Mouse (Mus musculus) stomach, embryonic 16.5 days (tissue): ENCODE results near the gene Srrm2. TPM values are rescaled to one million over a fixed set of nuclear protein-coding genes. Genes with fewer than 3 reads are reported as not detected.
"Not testable (repeated sequence)": the region's sequence is repeated elsewhere in the genome, so short reads cannot be mapped to it uniquely, and the experiment has no call there.

Experiments used
- ATAC-seq: fragments of 200-750 bp; cut with Nextera tagmentation; 2 replicates; pipeline ENCODE4 v1.8.0; 2017; ENCODE audit warnings: moderate number of reproducible peaks, moderate TSS enrichment; ENCODE audit not compliant: insufficient read depth, low FRiP score
- H3K27ac ChIP-seq: fragments of 300-500 bp; sonication (generic); 2 replicates; pipeline ENCODE4 v1.5.1; 2014; ENCODE audit warnings: low read length
- H3K27me3 ChIP-seq: fragments of 300-500 bp; sonication (generic); 2 replicates; pipeline ENCODE4 v1.6.1; 2014; ENCODE audit warnings: low read length, control low read depth, mixed read lengths; ENCODE audit not compliant: control insufficient read depth, insufficient read depth
- H3K36me3 ChIP-seq: fragments of 300-500 bp; sonication (generic); 2 replicates; pipeline ENCODE4 v1.6.1; 2014; ENCODE audit warnings: low read length; ENCODE audit not compliant: control insufficient read depth, insufficient read depth
- H3K4me1 ChIP-seq: fragments of 300-500 bp; sonication (generic); 2 replicates; pipeline ENCODE4 v1.6.1; 2014; ENCODE audit warnings: low read length, control low read depth, mixed read lengths; ENCODE audit not compliant: control insufficient read depth, insufficient read depth
- H3K4me2 ChIP-seq: fragments of 300-500 bp; sonication (generic); 2 replicates; pipeline ENCODE4 v1.6.1; 2014; ENCODE audit warnings: low read depth, low read length, mixed read lengths
- H3K4me3 ChIP-seq: fragments of 300-500 bp; sonication (generic); replicated peaks from 2 replicates; pipeline ENCODE4 v1.5.1; 2014; ENCODE audit warnings: mild to moderate bottlenecking, low read length
- H3K9ac ChIP-seq: fragments of 300-500 bp; sonication (generic); 2 replicates; pipeline ENCODE4 v1.6.1; 2014; ENCODE audit warnings: low read length
- H3K9me3 ChIP-seq: fragments of 300-500 bp; sonication (generic); replicated peaks from 2 replicates; pipeline ENCODE4 v1.6.1; 2016; ENCODE audit warnings: low read length, control low read depth; ENCODE audit not compliant: control insufficient read depth
- WGBS: fragments of 180-500 bp; shearing (Covaris S2); extraction: QIAGEN DNeasy Blood & Tissue Kit; methylation state at CpG from one replicate; pipeline ENCODE4 v1.1.7; 2014; 5-methylcytosine and 5-hydroxymethylcytosine counted together
- polyA plus RNA-seq: library from polyadenylated mRNA; unstranded; fragments of >200 nt; fragmentation: Nextera tagmentation; extraction: Ambion mirVana; gene quantifications from 2 replicates; pipeline ENCODE4 v1.2.1, GENCODE M21; 2015

Gene Srrm2
- polyA plus RNA-seq, 1 experiment from 2014 or later, result 350 TPM

- 88% methylated on average over 8 of the region's 8 CpGs for WGBS
- no peak overlapping the region for H3K4me2 ChIP-seq
- 0 out of 2 replicates have a peak, but pooled peaks cover 13% of the 10 kb centered on the region for H3K36me3 ChIP-seq
Measured at GRCm38 (mm10) chr17:23758801-23759200, 31.5 kb upstream of the Srrm2 start.

DNA sequence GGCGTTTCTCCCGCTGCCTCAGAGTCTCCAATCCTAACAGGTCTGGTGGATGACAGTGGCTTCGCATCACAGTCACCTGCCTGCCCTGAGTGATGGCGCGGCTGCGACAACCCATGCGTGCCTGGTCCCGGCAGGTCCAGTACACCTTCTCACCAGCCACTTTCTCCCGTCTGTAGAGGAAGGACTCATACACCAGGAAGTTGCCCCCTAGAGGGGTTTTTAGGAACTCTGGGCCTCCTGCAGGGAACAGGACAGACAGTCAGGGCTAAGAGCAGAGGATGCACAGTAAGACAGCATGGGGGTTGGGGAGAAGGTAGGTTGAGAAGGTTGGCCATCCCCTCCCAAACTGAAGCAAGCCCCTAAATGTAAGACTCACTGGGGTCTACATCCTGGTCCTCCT, 30.1 kb upstream of the Srrm2 start:
- WGBS, result 91% methylated on average over 9 of the region's 9 CpGs
- Histone ChIP-seq H3K4me1 (no peaks in the 10 kb centered on the region), H3K9me3 (no peaks in the 10 kb centered on the region), H3K27ac (no peak overlapping the region), H3K4me2 (no peak overlapping the region), H3K9ac (no peak overlapping the region), H3K4me3 (no peak overlapping the region), H3K36me3 (0 out of 2 replicates have a peak, but pooled peaks cover 13% of the 10 kb centered on the region), H3K27me3 (no peaks in the 10 kb centered on the region)
- ATAC-seq, result no peak

More at GRCm38 (mm10) chr17:23758801-23759200, 31.5 kb upstream of the Srrm2 start:
- no peak overlapping the region for H3K9ac ChIP-seq
- H3K9me3 ChIP-seq, result no peaks in the 10 kb centered on the region
- no peak for ATAC-seq
- H3K27ac ChIP-seq, result no peak overlapping the region
- no peak overlapping the region for H3K4me3 ChIP-seq
- no peaks in the 10 kb centered on the region for H3K4me1 ChIP-seq
- H3K27me3 ChIP-seq, result no peaks in the 10 kb centered on the region

GRCm38 (mm10) chr17:23761155-23761554, 29.2 kb upstream of the Srrm2 start:
- H3K27me3 ChIP-seq, result no peaks in the 10 kb centered on the region
- H3K9ac ChIP-seq, result no peak overlapping the region
- no peak overlapping the region for H3K4me3 ChIP-seq
- 0 out of 2 replicates have a peak, but pooled peaks cover 8% of the 10 kb centered on the region for H3K36me3 ChIP-seq
- 94% methylated on average over 3 of the region's 3 CpGs for WGBS
- no peaks in the 10 kb centered on the region for H3K4me1 ChIP-seq
- ATAC-seq, result no peak
- no peak overlapping the region for H3K27ac ChIP-seq
- no peak overlapping the region for H3K4me2 ChIP-seq
- no peaks in the 10 kb centered on the region for H3K9me3 ChIP-seq

GRCm38 (mm10) chr17:23762976-23763375, 27.4 kb upstream of the Srrm2 start:
- no peak overlapping the region for H3K4me3 ChIP-seq
- no peak overlapping the region for H3K9ac ChIP-seq
- WGBS, result 95% methylated on average over 11 of the region's 11 CpGs
- ATAC-seq, result no peak
- no peaks in the 10 kb centered on the region for H3K9me3 ChIP-seq
- H3K36me3 ChIP-seq, result 0 out of 2 replicates have a peak, but pooled peaks cover 8% of the 10 kb centered on the region
- no peak overlapping the region for H3K4me2 ChIP-seq
- H3K4me1 ChIP-seq, result no peaks in the 10 kb centered on the region
- no peaks in the 10 kb centered on the region for H3K27me3 ChIP-seq
- H3K27ac ChIP-seq, result no peak overlapping the region

GRCm38 (mm10) chr17:23770493-23770892, 19.8 kb upstream of the Srrm2 start:
- 0 out of 2 replicates have a peak, but pooled peaks cover 4% of the 10 kb centered on the region for H3K4me1 ChIP-seq
- WGBS, result 40% methylated on average over 2 of the region's 2 CpGs
- H3K27ac ChIP-seq, result peak overlapping the region; percentile 79; the same call in 1 of the 2 replicates
- H3K9ac ChIP-seq, result peak overlapping the region; percentile 98
- H3K4me2 ChIP-seq, result peak overlapping the region; percentile 90
- ATAC-seq, result no peak
- H3K27me3 ChIP-seq, result no peaks in the 10 kb centered on the region
- peak overlapping the region; percentile 94 for H3K4me3 ChIP-seq
- H3K36me3 ChIP-seq, result no peaks in the 10 kb centered on the region
- no peaks in the 10 kb centered on the region for H3K9me3 ChIP-seq

- peak overlapping the region; percentile 90 for H3K4me2 ChIP-seq
- peak overlapping the region; percentile 94 for H3K4me3 ChIP-seq
- peak; percentile 21; the same call in 1 of the 2 replicates for ATAC-seq
- H3K4me1 ChIP-seq, result 0 out of 2 replicates have a peak, but pooled peaks cover 4% of the 10 kb centered on the region
- H3K27me3 ChIP-seq, result no peaks in the 10 kb centered on the region
- H3K9ac ChIP-seq, result peak overlapping the region; percentile 98
- no peaks in the 10 kb centered on the region for H3K36me3 ChIP-seq
- H3K9me3 ChIP-seq, result no peaks in the 10 kb centered on the region
- WGBS, result 1% methylated on average over 19 of the region's 19 CpGs
- peak overlapping the region; percentile 79; the same call in 1 of the 2 replicates for H3K27ac ChIP-seq
Measured at GRCm38 (mm10) chr17:23770896-23771283, 19.4 kb upstream of the Srrm2 start.

DNA sequence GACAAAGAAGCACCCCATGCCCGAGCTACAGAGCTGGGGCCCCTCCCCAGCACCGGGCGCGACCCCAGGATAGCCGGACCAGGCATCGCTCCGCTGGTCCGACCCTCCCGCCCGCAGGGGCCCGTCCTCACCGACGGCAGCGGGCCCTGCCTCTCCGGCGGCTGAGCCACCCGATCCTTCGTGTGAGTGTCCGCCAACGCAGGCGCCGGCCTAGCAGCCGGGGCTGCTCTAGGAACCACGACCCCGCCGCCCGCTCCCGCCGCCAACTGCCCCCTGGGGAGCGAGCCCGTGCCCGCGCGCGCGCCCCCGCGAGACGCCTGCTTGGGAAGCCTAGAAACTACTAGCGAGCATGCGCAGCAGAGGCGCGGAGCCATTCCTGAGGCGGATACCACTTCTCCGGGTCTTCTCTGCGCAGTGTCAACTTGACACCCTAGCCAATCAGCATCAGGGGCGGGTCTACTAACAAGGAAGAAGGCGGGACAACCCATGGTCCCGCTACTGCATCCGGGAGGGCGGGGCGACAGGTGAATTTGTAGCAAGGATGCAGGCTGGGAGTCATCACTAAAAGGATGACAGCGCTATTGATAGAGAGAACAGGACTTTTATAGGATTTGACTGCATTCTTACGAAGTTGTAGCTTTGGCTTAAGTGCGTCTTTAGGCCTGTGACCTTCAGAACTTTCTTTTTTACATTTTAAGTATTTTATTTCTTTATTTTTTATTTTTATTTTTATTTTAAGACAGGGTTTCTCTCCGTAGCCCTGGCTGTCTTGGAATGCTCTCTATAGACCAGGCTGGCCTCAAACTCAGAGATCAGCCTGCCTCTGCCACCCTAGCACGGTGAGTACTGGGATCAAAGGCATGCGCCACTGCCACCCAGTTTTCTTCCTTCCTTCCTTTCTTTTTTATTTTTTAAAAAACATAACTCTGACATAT, 18.8 kb upstream of the Srrm2 start, which contains the start of gene Flywch1:
Gene Flywch1, minus strand, starts transcription at position 319 of the 935 bp plus-strand sequence.
- ATAC-seq, result peak; percentile 99
- peak within 1 kb of the TSS; percentile 98 for H3K9ac ChIP-seq
- no peaks in the 10 kb centered on the region for H3K9me3 ChIP-seq
- H3K4me3 ChIP-seq, result peak within 1 kb of the TSS; percentile 94
- no peaks in the 10 kb centered on the region for H3K36me3 ChIP-seq
- H3K27me3 ChIP-seq, result no peaks in the 10 kb centered on the region
- H3K4me1 ChIP-seq, result 0 out of 2 replicates have a peak, but pooled peaks cover 4% of the 10 kb centered on the region
- peak within 1 kb of the TSS; percentile 79; the same call in 1 of the 2 replicates for H3K27ac ChIP-seq
- 3% methylated on average over 57 of the region's 58 CpGs for WGBS
- H3K4me2 ChIP-seq, result peak within 1 kb of the TSS; percentile 90

DNA sequence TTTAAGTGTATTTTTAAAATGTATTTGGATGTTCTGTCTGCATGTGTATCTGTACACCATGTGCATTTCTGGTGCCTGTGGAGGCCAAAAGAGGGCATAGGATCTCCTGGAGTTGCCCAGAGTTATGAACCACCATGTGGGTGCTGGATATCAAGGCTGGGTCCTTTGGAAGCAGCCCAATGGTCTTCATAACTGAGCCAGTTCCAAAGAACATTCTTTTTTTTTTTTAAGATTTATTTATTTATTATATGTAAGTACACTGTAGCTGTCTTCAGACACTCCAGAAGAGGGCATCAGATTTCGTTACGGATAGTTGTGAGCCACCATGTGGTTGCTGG, 18.1 kb upstream of the Srrm2 start:
- H3K9me3 ChIP-seq, H3K27ac ChIP-seq, ATAC-seq, H3K27me3 ChIP-seq, H3K4me2 ChIP-seq, H3K36me3 ChIP-seq, H3K4me3 ChIP-seq, H3K9ac ChIP-seq, H3K4me1 ChIP-seq: not testable (repeated sequence)
- 84% methylated on average over 2 of the region's 2 CpGs for WGBS

DNA sequence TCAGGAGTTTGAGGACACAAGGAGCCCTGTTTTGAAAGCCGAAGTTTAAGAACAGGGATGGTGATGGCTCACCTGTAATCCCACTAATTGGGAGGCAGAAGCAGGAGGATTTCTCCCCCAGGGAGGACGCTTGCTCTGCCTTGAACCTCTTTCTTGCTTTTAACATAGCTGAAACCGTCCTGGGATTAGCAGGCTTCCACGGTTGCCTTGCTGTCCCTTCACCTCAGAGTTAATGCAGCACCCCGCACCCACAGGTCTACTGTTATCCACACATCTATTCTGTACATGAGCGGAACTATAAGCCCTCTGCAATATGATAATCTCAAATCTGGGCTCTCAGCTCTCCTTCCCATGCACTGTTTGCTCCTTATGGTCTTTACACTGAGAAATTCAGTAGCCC, 16.7 kb upstream of the Srrm2 start:
- no peak for ATAC-seq
- H3K4me1 ChIP-seq, result 0 out of 2 replicates have a peak, but pooled peaks cover 4% of the 10 kb centered on the region
- H3K27ac ChIP-seq, result no peak overlapping the region
- WGBS, result 62% methylated on average over 6 of the region's 6 CpGs
- H3K9me3 ChIP-seq, result no peaks in the 10 kb centered on the region
- H3K36me3 ChIP-seq, result no peaks in the 10 kb centered on the region
- H3K9ac ChIP-seq, result 0 out of 2 replicates have a peak overlapping the region, but pooled peaks have one; percentile 14
- no peaks in the 10 kb centered on the region for H3K27me3 ChIP-seq
- no peak overlapping the region for H3K4me2 ChIP-seq
- no peak overlapping the region for H3K4me3 ChIP-seq
